Mouse (Mus musculus) thymus, adult 2 months (tissue): ENCODE measurements around the gene Pls3. TPM values are rescaled to one million over a fixed set of nuclear protein-coding genes. Genes with fewer than 3 reads are reported as not detected.
"Not testable (repeated sequence)": the region's sequence is repeated elsewhere in the genome, so short reads cannot be mapped to it uniquely, and the experiment has no call there.

Experiments
- DNase-seq: peaks from one replicate; pipeline ENCODE4 v3.0.0; 2021
- H3K27ac ChIP-seq: fragments of 200-500 bp; 2 replicates; pipeline ENCODE4 v1.5.1; 2012; ENCODE audit warnings: low read length, control low read depth; ENCODE audit not compliant: control insufficient read depth, insufficient read depth
- H3K27me3 ChIP-seq: fragments of 200-500 bp; 2 replicates; pipeline ENCODE4 v1.6.1; 2012; ENCODE audit warnings: mild to moderate bottlenecking, low read length, moderate library complexity, mixed read lengths; ENCODE audit not compliant: control insufficient read depth, insufficient read depth
- H3K36me3 ChIP-seq: fragments of 200-500 bp; 2 replicates; pipeline ENCODE4 v1.6.1; 2012; ENCODE audit warnings: mild to moderate bottlenecking, low read length, moderate library complexity; ENCODE audit not compliant: control insufficient read depth, insufficient read depth
- H3K4me1 ChIP-seq: fragments of 200-500 bp; replicated peaks from 2 replicates; pipeline ENCODE4 v1.6.1; 2012; ENCODE audit warnings: low read length; ENCODE audit not compliant: control insufficient read depth, insufficient read depth
- H3K4me3 ChIP-seq: fragments of 200-500 bp; 2 replicates; pipeline ENCODE4 v1.5.1; 2012; ENCODE audit warnings: mild to moderate bottlenecking, low read length, control low read depth, moderate library complexity; ENCODE audit not compliant: control insufficient read depth, insufficient read depth
- CTCF ChIP-seq: fragments of 200-500 bp; IDR thresholded peaks from 2 replicates; pipeline ENCODE4 v1.5.1; 2012; ENCODE audit warnings: mild to moderate bottlenecking, control low read depth, low read length, moderate library complexity, borderline replicate concordance; ENCODE audit not compliant: control insufficient read depth, poor library complexity, insufficient read depth; ENCODE audit errors: extremely low read depth
- POLR2A ChIP-seq: fragments of 200-500 bp; IDR thresholded peaks from 2 replicates; pipeline ENCODE4 v1.6.1; 2012; ENCODE audit warnings: mild to moderate bottlenecking, low read length, control low read depth, moderate library complexity; ENCODE audit not compliant: control insufficient read depth, poor library complexity, insufficient read depth; ENCODE audit errors: extremely low read depth
- WGBS: fragments of 180-500 bp; shearing (Covaris S2); methylation state at CpG from one replicate; pipeline ENCODE4 v1.1.7; 2018; 5-methylcytosine and 5-hydroxymethylcytosine counted together
- polyA plus RNA-seq: library from polyadenylated mRNA; depleted of rRNA; stranded (reverse); fragments of >200 nt; gene quantifications from 2 replicates; pipeline ENCODE4 v1.2.3, GENCODE M21; 2012

Pls3 gene
- polyA plus RNA-seq, 1 experiment, result 2.8 TPM

- Histone ChIP-seq H3K4me3 (no peak overlapping the region), H3K27me3 (no peaks in the 10 kb centered on the region), H3K4me1 (no peaks in the 10 kb centered on the region), H3K27ac (no peak overlapping the region), H3K36me3 (no peaks in the 10 kb centered on the region)
- DNase-seq, result peak; percentile 1
- 42% methylated on average over 4 of the region's 4 CpGs for WGBS
- TF ChIP-seq POLR2A (no peak), CTCF (no peak)
These were observed 78.4 kb downstream of the Pls3 start for GRCm38 (mm10) chrX:75796583-75796982.

GRCm38 (mm10) chrX:75779796-75780195 lies 95.2 kb downstream of the Pls3 start:
- no peaks in the 10 kb centered on the region for H3K4me1 ChIP-seq
- 89% methylated on average over 4 of the region's 4 CpGs for WGBS
- TF ChIP-seq CTCF (no peak), POLR2A (no peak)
- H3K4me3 ChIP-seq, result no peak overlapping the region
- H3K27me3 ChIP-seq, result no peaks in the 10 kb centered on the region
- no peaks in the 10 kb centered on the region for H3K36me3 ChIP-seq
- no peak overlapping the region for H3K27ac ChIP-seq
- no peak for DNase-seq

- DNase-seq, result no peak
- H3K36me3 ChIP-seq, result no peaks in the 10 kb centered on the region
- H3K27me3 ChIP-seq, result no peaks in the 10 kb centered on the region
- H3K4me3 ChIP-seq, result no peak overlapping the region
- H3K4me1 ChIP-seq, result no peaks in the 10 kb centered on the region
- WGBS, result 96% methylated on average over 2 of the region's 2 CpGs
- no peak for TF ChIP-seq POLR2A
- no peak for TF ChIP-seq CTCF
- H3K27ac ChIP-seq, result no peak overlapping the region
These were observed 97.5 kb downstream of the Pls3 start for GRCm38 (mm10) chrX:75777461-75777860.

GRCm38 (mm10) chrX:75764794-75765328 lies 110.1 kb downstream of the Pls3 start:
- TF ChIP-seq POLR2A (no peak), CTCF (no peak)
- no peaks in the 10 kb centered on the region for H3K27me3 ChIP-seq
- no peak for DNase-seq
- peak overlapping the region; percentile 59 for H3K4me3 ChIP-seq
- H3K36me3 ChIP-seq, result no peaks in the 10 kb centered on the region
- WGBS, result 45% methylated on average over 7 of the region's 7 CpGs
- H3K4me1 ChIP-seq, result peaks cover 3% of the 10 kb centered on the region; the same call in 1 of the 2 replicates
- H3K27ac ChIP-seq, result no peak overlapping the region

GRCm38 (mm10) chrX:75764135-75764793 lies 110.7 kb downstream of the Pls3 start:
- H3K4me3 ChIP-seq, result peak overlapping the region; percentile 59
- TF ChIP-seq POLR2A (no peak), CTCF (no peak)
- peaks cover 3% of the 10 kb centered on the region; the same call in 1 of the 2 replicates for H3K4me1 ChIP-seq
- WGBS, result 3% methylated on average over 19 of the region's 19 CpGs
- H3K27ac ChIP-seq, result peak overlapping the region; percentile 57; the same call in 1 of the 2 replicates
- peak; percentile 17 for DNase-seq
- H3K27me3 ChIP-seq, result no peaks in the 10 kb centered on the region
- H3K36me3 ChIP-seq, result no peaks in the 10 kb centered on the region

- not testable (repeated sequence) for H3K27me3 ChIP-seq, H3K4me1 ChIP-seq, H3K36me3 ChIP-seq, H3K27ac ChIP-seq, H3K4me3 ChIP-seq, DNase-seq
- 90% methylated on average over 2 of the region's 2 CpGs for WGBS
These were observed 115.5 kb downstream of the Pls3 start for GRCm38 (mm10) chrX:75759461-75759860.

- H3K4me1 ChIP-seq, H3K27ac ChIP-seq, H3K4me3 ChIP-seq, H3K27me3 ChIP-seq, DNase-seq, H3K36me3 ChIP-seq: not testable (repeated sequence)
- WGBS, result 95% methylated on average over 12 of the region's 12 CpGs
These were observed 115.9 kb downstream of the Pls3 start for GRCm38 (mm10) chrX:75759036-75759435.

- DNase-seq, H3K36me3 ChIP-seq, H3K27ac ChIP-seq, H3K27me3 ChIP-seq, H3K4me1 ChIP-seq, H3K4me3 ChIP-seq: not testable (repeated sequence)
- 92% methylated on average over 14 of the region's 14 CpGs for WGBS
These were observed 117.0 kb downstream of the Pls3 start for GRCm38 (mm10) chrX:75757966-75758365.

GRCm38 (mm10) chrX:75754531-75754930 lies 120.5 kb downstream of the Pls3 start:
- not testable (repeated sequence) for H3K4me1 ChIP-seq, H3K27ac ChIP-seq, H3K27me3 ChIP-seq, DNase-seq, H3K36me3 ChIP-seq, H3K4me3 ChIP-seq
